Mouse (Mus musculus) testis, adult 2 months (tissue): ENCODE measurements around the gene Prrc2c.
"Not testable (repeated sequence)": the region's sequence is repeated elsewhere in the genome, so short reads cannot be mapped to it uniquely, and the experiment has no call there.

ENCODE experiments used
- CTCF ChIP-seq: fragments of 200-500 bp; IDR thresholded peaks from 2 replicates; pipeline ENCODE4 v1.5.1; 2012; ENCODE audit warnings: low read depth, mild to moderate bottlenecking, inconsistent platforms, low read length, moderate library complexity; ENCODE audit not compliant: control insufficient read depth, insufficient read depth, insufficient replicate concordance
- POLR2A ChIP-seq: fragments of 200-500 bp; IDR thresholded peaks from 2 replicates; pipeline ENCODE4 v1.6.1; 2012; ENCODE audit warnings: low read depth, mild to moderate bottlenecking, inconsistent platforms, low read length, moderate library complexity; ENCODE audit not compliant: control insufficient read depth

DNA sequence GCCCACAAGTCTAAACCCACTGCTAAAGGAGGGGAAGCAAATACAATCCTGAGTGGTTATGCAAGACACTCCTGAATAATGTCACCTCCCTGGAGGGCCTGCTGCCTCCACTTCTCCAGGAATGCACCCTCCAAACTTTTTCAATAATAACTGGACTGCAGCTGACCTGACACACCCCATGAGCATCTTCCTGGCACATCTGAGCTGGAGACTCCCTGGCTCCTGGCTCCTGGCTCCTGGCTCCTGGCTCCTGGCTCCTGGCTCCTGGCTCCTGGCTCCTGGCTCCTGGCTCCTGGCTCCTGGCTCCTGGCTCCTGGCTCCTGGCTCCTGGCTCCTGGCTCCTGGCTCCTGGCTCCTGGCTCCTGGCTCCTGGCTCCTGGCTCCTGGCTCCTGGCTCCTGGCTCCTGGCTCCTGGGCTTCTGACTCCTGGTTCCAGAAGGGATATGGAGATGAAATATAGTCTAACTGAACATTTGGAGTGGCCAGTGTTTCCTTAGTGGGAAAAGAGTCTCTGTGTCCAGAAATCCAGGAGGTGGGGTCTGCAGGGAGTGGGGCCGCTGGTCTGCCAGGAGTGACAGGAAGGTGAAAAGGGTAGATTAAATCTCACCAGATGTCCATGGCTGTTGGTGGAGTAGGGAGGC lies 104.9 kb downstream of the Prrc2c start:
- TF ChIP-seq POLR2A, CTCF: not testable (repeated sequence)
